In genomic region chr19:15158177-15158576, GRCm38 (mm10) we compare ENCODE assay signal across 14 mouse cellular contexts.
"Had no signal": no experiment of that assay in that cellular context is flagged by ENCODE, and none has a peak within 500 bp of the region (broad histone marks: within the 10 kb centered on the region; RNA-seq: fewer than 3 reads in every experiment).

No protein-coding gene starts in this region.

- H3K4me2 ChIP-seq: liver, embryonic 15.5 days; lung, embryonic 14.5 days; midbrain, embryonic 11.5 days; midbrain, embryonic 13.5 days; midbrain, embryonic 15.5 days; neural tube, embryonic 12.5 days had no signal

- H3K4me1 ChIP-seq: liver, embryonic 15.5 days; megakaryocyte, embryonic 14.5 days; midbrain, embryonic 13.5 days; midbrain, embryonic 15.5 days; neural tube, embryonic 12.5 days had no signal

- ATAC-seq: midbrain, embryonic 13.5 days; midbrain, embryonic 15.5 days had no signal

- H3K36me3 ChIP-seq: liver, embryonic 15.5 days; midbrain, embryonic 13.5 days; midbrain, embryonic 15.5 days; neural tube, embryonic 12.5 days had no signal

- H3K9ac ChIP-seq: liver, embryonic 15.5 days; lung, embryonic 14.5 days; midbrain, embryonic 13.5 days; midbrain, embryonic 15.5 days; neural tube, embryonic 12.5 days had no signal

- H3K9me3 ChIP-seq: liver, embryonic 15.5 days; megakaryocyte, embryonic 14.5 days; midbrain, embryonic 13.5 days; midbrain, embryonic 15.5 days; neural tube, embryonic 12.5 days had no signal

- H3K4me3 ChIP-seq: liver, embryonic 15.5 days; megakaryocyte, embryonic 14.5 days; midbrain, embryonic 13.5 days; midbrain, embryonic 15.5 days; neural tube, embryonic 12.5 days had no signal

- DNase-seq: lung, adult 18-20 months; lung, embryonic 14.5 days; lung, postnatal 10 days; right cerebral cortex, postnatal 14 days; thymus, adult 2 months; thymus, postnatal 25 days; thymus, postnatal 4 days had no signal

- H3K27me3 ChIP-seq: liver, embryonic 15.5 days; megakaryocyte, embryonic 14.5 days; midbrain, embryonic 13.5 days; midbrain, embryonic 15.5 days; neural tube, embryonic 12.5 days had no signal

- H3K27ac ChIP-seq: liver, embryonic 15.5 days; macrophage; midbrain, embryonic 13.5 days; midbrain, embryonic 15.5 days; neural tube, embryonic 12.5 days had no signal
